Mouse (Mus musculus): ENCODE data around the gene Sept11. TPM values are rescaled to one million over a fixed set of nuclear protein-coding genes. Genes with fewer than 3 reads are reported as not detected.
A peak's percentile ranks its signal among the peaks of the same experiment; 100 is the strongest.

Sept11 gene
- polyA plus RNA-seq, 1 experiment from 2014 or later: 143 TPM

DNA sequence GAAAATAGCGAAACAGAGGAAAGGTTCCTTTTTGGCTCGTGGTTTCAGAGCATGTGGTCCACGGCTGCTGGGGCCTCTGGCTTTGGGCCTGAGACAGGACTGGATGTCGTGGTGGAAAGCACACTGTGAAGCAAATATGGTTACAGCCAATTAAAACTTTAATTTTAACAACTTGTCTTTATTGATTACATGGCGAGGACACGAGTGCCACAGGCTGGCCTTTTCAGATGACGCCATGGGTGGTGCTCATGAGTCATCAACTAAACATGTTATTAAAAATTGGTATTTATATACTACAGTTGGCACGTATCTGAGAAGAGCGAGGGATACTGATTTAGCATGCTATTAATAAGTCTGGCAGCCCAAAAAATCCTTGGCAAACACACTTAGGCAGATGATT, 41.3 kb upstream of the Sept11 start:
- H3K27me3 ChIP-seq (ENCODE audit: control insufficient read depth, insufficient read depth, low read depth, low read length): peaks cover 6% of the 10 kb centered on the region; the same call in 1 of the 2 replicates
- H3K27ac ChIP-seq (ENCODE audit: low read length): no peak overlapping the region
- peaks cover 2% of the 10 kb centered on the region; the same call in 1 of the 2 replicates for H3K9me3 ChIP-seq (replicated peaks; ENCODE audit: control insufficient read depth, low read length, poor library complexity, severe bottlenecking)
- no peak overlapping the region for H3K4me3 ChIP-seq (ENCODE audit: low read depth, low read length)
- H3K9ac ChIP-seq (ENCODE audit: low read depth, low read length): no peak overlapping the region
- ATAC-seq: no peak
- no peaks in the 10 kb centered on the region for H3K36me3 ChIP-seq (ENCODE audit: control insufficient read depth, insufficient read depth, low read length)
- WGBS: 85% methylated on average over 9 of the region's 9 CpGs
- H3K4me1 ChIP-seq (ENCODE audit: control insufficient read depth, insufficient read depth, low read length): no peaks in the 10 kb centered on the region
- H3K4me2 ChIP-seq (ENCODE audit: low read length): no peak overlapping the region

GRCm38 (mm10) chr5:93053606-93054397, 39.4 kb upstream of the Sept11 start:
- H3K9me3 ChIP-seq (replicated peaks; ENCODE audit: control insufficient read depth, low read length, poor library complexity, severe bottlenecking): peaks cover 3% of the 10 kb centered on the region; the same call in 1 of the 2 replicates
- no peak overlapping the region for H3K9ac ChIP-seq (ENCODE audit: low read depth, low read length)
- no peaks in the 10 kb centered on the region for H3K4me1 ChIP-seq (ENCODE audit: control insufficient read depth, insufficient read depth, low read length)
- H3K4me2 ChIP-seq (ENCODE audit: low read length): no peak overlapping the region
- peaks cover 5% of the 10 kb centered on the region; the same call in 1 of the 2 replicates for H3K27me3 ChIP-seq (ENCODE audit: control insufficient read depth, insufficient read depth, low read depth, low read length)
- 48% methylated on average over 8 of the region's 8 CpGs for WGBS
- no peak overlapping the region for H3K27ac ChIP-seq (ENCODE audit: low read length)
- no peak for ATAC-seq
- no peaks in the 10 kb centered on the region for H3K36me3 ChIP-seq (ENCODE audit: control insufficient read depth, insufficient read depth, low read length)
- H3K4me3 ChIP-seq (ENCODE audit: low read depth, low read length): no peak overlapping the region

GRCm38 (mm10) chr5:93060865-93061264, 32.4 kb upstream of the Sept11 start:
- no peak overlapping the region for H3K4me3 ChIP-seq (ENCODE audit: low read depth, low read length)
- no peaks in the 10 kb centered on the region for H3K4me1 ChIP-seq (ENCODE audit: control insufficient read depth, insufficient read depth, low read length)
- WGBS: 93% methylated on average over 4 of the region's 4 CpGs
- H3K9ac ChIP-seq (ENCODE audit: low read depth, low read length): no peak overlapping the region
- no peak overlapping the region for H3K27ac ChIP-seq (ENCODE audit: low read length)
- no peaks in the 10 kb centered on the region for H3K27me3 ChIP-seq (ENCODE audit: control insufficient read depth, insufficient read depth, low read depth, low read length)
- H3K9me3 ChIP-seq (replicated peaks; ENCODE audit: control insufficient read depth, low read length, poor library complexity, severe bottlenecking): peaks cover 3% of the 10 kb centered on the region; the same call in 1 of the 2 replicates
- no peak overlapping the region for H3K4me2 ChIP-seq (ENCODE audit: low read length)
- ATAC-seq: no peak
- no peaks in the 10 kb centered on the region for H3K36me3 ChIP-seq (ENCODE audit: control insufficient read depth, insufficient read depth, low read length)

GRCm38 (mm10) chr5:93077661-93078323, 15.4 kb upstream of the Sept11 start:
- Histone ChIP-seq H3K9me3 (replicated peaks; ENCODE audit: control insufficient read depth, low read length, poor library complexity, severe bottlenecking) (no peaks in the 10 kb centered on the region), H3K4me3 (ENCODE audit: low read depth, low read length) (no peak overlapping the region), H3K4me2 (ENCODE audit: low read length) (no peak overlapping the region), H3K4me1 (ENCODE audit: control insufficient read depth, insufficient read depth, low read length) (no peaks in the 10 kb centered on the region), H3K36me3 (ENCODE audit: control insufficient read depth, insufficient read depth, low read length) (no peaks in the 10 kb centered on the region), H3K27me3 (ENCODE audit: control insufficient read depth, insufficient read depth, low read depth, low read length) (no peaks in the 10 kb centered on the region), H3K27ac (ENCODE audit: low read length) (no peak overlapping the region), H3K9ac (ENCODE audit: low read depth, low read length) (no peak overlapping the region)
- ATAC-seq: no peak
- WGBS: 88% methylated on average over 7 of the region's 7 CpGs

GRCm38 (mm10) chr5:93079596-93079995, 13.6 kb upstream of the Sept11 start:
- H3K36me3 ChIP-seq (ENCODE audit: control insufficient read depth, insufficient read depth, low read length): no peaks in the 10 kb centered on the region
- WGBS: 92% methylated on average over 3 of the region's 3 CpGs
- ATAC-seq: no peak

GRCm38 (mm10) chr5:93085015-93085598, 8.1 kb upstream of the Sept11 start:
- 67% methylated on average over 4 of the region's 4 CpGs for WGBS
- H3K4me1 ChIP-seq (ENCODE audit: control insufficient read depth, insufficient read depth, low read length): no peaks in the 10 kb centered on the region
- no peaks in the 10 kb centered on the region for H3K27me3 ChIP-seq (ENCODE audit: control insufficient read depth, insufficient read depth, low read depth, low read length)
- H3K4me3 ChIP-seq (ENCODE audit: low read depth, low read length): no peak overlapping the region
- ATAC-seq: no peak
- no peak overlapping the region for H3K9ac ChIP-seq (ENCODE audit: low read depth, low read length)
- no peaks in the 10 kb centered on the region for H3K36me3 ChIP-seq (ENCODE audit: control insufficient read depth, insufficient read depth, low read length)
- no peak overlapping the region for H3K4me2 ChIP-seq (ENCODE audit: low read length)
- no peaks in the 10 kb centered on the region for H3K9me3 ChIP-seq (replicated peaks; ENCODE audit: control insufficient read depth, low read length, poor library complexity, severe bottlenecking)
- H3K27ac ChIP-seq (ENCODE audit: low read length): no peak overlapping the region

More at GRCm38 (mm10) chr5:93079596-93079995, 13.6 kb upstream of the Sept11 start:
- Histone ChIP-seq H3K4me1 (ENCODE audit: control insufficient read depth, insufficient read depth, low read length) (no peaks in the 10 kb centered on the region), H3K27me3 (ENCODE audit: control insufficient read depth, insufficient read depth, low read depth, low read length) (no peaks in the 10 kb centered on the region), H3K9me3 (replicated peaks; ENCODE audit: control insufficient read depth, low read length, poor library complexity, severe bottlenecking) (no peaks in the 10 kb centered on the region), H3K4me3 (ENCODE audit: low read depth, low read length) (no peak overlapping the region), H3K27ac (ENCODE audit: low read length) (no peak overlapping the region), H3K4me2 (ENCODE audit: low read length) (no peak overlapping the region), H3K9ac (ENCODE audit: low read depth, low read length) (no peak overlapping the region)

GRCm38 (mm10) chr5:93085900-93086299, 7.3 kb upstream of the Sept11 start:
- 90% methylated on average over 4 of the region's 4 CpGs for WGBS
- no peak overlapping the region for H3K4me2 ChIP-seq (ENCODE audit: low read length)
- H3K36me3 ChIP-seq (ENCODE audit: control insufficient read depth, insufficient read depth, low read length): no peaks in the 10 kb centered on the region
- no peaks in the 10 kb centered on the region for H3K27me3 ChIP-seq (ENCODE audit: control insufficient read depth, insufficient read depth, low read depth, low read length)
- no peak for ATAC-seq
- no peak overlapping the region for H3K4me3 ChIP-seq (ENCODE audit: low read depth, low read length)
- H3K27ac ChIP-seq (ENCODE audit: low read length): no peak overlapping the region
- no peak overlapping the region for H3K9ac ChIP-seq (ENCODE audit: low read depth, low read length)
- peaks cover 1% of the 10 kb centered on the region for H3K4me1 ChIP-seq (ENCODE audit: control insufficient read depth, insufficient read depth, low read length)
- no peaks in the 10 kb centered on the region for H3K9me3 ChIP-seq (replicated peaks; ENCODE audit: control insufficient read depth, low read length, poor library complexity, severe bottlenecking)

DNA sequence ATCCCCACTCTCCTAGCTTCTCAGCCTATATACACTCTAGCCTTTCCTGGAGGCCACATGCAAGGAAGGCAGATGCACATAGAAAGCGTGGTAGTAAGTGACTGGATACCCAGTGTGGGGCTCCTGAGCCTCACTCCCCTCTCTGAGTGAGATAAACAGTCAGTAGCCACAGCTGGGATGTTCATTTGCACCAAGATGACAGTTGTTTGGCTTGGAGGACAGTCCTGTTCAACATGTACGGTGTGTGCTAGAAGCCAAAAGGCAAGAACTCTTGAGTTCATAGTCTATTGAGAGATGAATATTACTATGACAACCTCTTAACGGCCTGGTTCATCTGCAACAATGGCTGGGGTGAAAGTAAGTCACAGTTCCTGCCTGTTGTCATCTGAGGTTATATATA, 2.0 kb upstream of the Sept11 start:
- peak overlapping the region; percentile 89; the same call in 1 of the 2 replicates for H3K4me3 ChIP-seq (ENCODE audit: low read depth, low read length)
- H3K36me3 ChIP-seq (ENCODE audit: control insufficient read depth, insufficient read depth, low read length): no peaks in the 10 kb centered on the region
- H3K4me1 ChIP-seq (ENCODE audit: control insufficient read depth, insufficient read depth, low read length): peaks cover 32% of the 10 kb centered on the region
- peak overlapping the region; percentile 66 for H3K4me2 ChIP-seq (ENCODE audit: low read length)
- ATAC-seq: no peak
- no peaks in the 10 kb centered on the region for H3K9me3 ChIP-seq (replicated peaks; ENCODE audit: control insufficient read depth, low read length, poor library complexity, severe bottlenecking)
- no peaks in the 10 kb centered on the region for H3K27me3 ChIP-seq (ENCODE audit: control insufficient read depth, insufficient read depth, low read depth, low read length)
- no peak overlapping the region for H3K9ac ChIP-seq (ENCODE audit: low read depth, low read length)
- no peak overlapping the region for H3K27ac ChIP-seq (ENCODE audit: low read length)
- 68% methylated on average over 3 of the region's 3 CpGs for WGBS
